Mouse (Mus musculus) neural tube, embryonic 15.5 days (tissue): Measurements from ENCODE around the gene Trpm8. TPM values are rescaled to one million over a fixed set of nuclear protein-coding genes. Genes with fewer than 3 reads are reported as not detected.

ENCODE experiments used
- ATAC-seq: fragments of 200-750 bp; cut with Nextera tagmentation; 2 replicates; pipeline ENCODE4 v1.8.0; 2017; ENCODE audit warnings: mild to moderate bottlenecking, moderate TSS enrichment, moderate library complexity; ENCODE audit not compliant: low FRiP score
- H3K27ac ChIP-seq: fragments of 300-500 bp; sonication (generic); replicated peaks from 2 replicates; pipeline ENCODE4 v1.5.1; 2015; ENCODE audit warnings: mild to moderate bottlenecking, inconsistent platforms
- H3K27me3 ChIP-seq: fragments of 300-500 bp; sonication (generic); replicated peaks from 2 replicates; pipeline ENCODE4 v1.6.1; 2015; ENCODE audit warnings: inconsistent platforms
- H3K36me3 ChIP-seq: fragments of 300-500 bp; sonication (generic); 2 replicates; pipeline ENCODE4 v1.6.1; 2015; ENCODE audit warnings: inconsistent platforms
- H3K4me1 ChIP-seq: fragments of 300-500 bp; sonication (generic); 2 replicates; pipeline ENCODE4 v1.6.1; 2015; ENCODE audit warnings: inconsistent platforms
- H3K4me2 ChIP-seq: fragments of 300-500 bp; sonication (generic); 2 replicates; pipeline ENCODE4 v1.6.1; 2015; ENCODE audit warnings: inconsistent platforms, mild to moderate bottlenecking, moderate library complexity
- H3K4me3 ChIP-seq: fragments of 300-500 bp; sonication (generic); replicated peaks from 2 replicates; pipeline ENCODE4 v1.5.1; 2015; ENCODE audit warnings: mild to moderate bottlenecking, inconsistent platforms
- H3K9ac ChIP-seq: fragments of 300-500 bp; sonication (generic); replicated peaks from 2 replicates; pipeline ENCODE4 v1.6.1; 2015; ENCODE audit warnings: mild to moderate bottlenecking, inconsistent platforms
- H3K9me3 ChIP-seq: fragments of 300-500 bp; sonication (generic); replicated peaks from 2 replicates; pipeline ENCODE4 v1.6.1; 2016; ENCODE audit warnings: inconsistent platforms
- WGBS: fragments of 180-500 bp; shearing (Covaris S2); methylation state at CpG from one replicate; pipeline ENCODE4 v1.1.7; 2015; ENCODE audit warnings: mixed read lengths; 5-methylcytosine and 5-hydroxymethylcytosine counted together
- polyA plus RNA-seq: library from polyadenylated mRNA; unstranded; fragments of >200 nt; fragmentation: Nextera tagmentation; extraction: Ambion mirVana; gene quantifications from 2 replicates; pipeline ENCODE4 v1.2.1, GENCODE M21; 2015

Gene Trpm8
- polyA plus RNA-seq, 1 experiment from 2014 or later: 0.14 TPM

GRCm38 (mm10) chr1:88280006-88280690, 2.7 kb downstream of the Trpm8 start:
- H3K27me3 ChIP-seq: 0 out of 2 replicates have a peak, but pooled peaks cover 4% of the 10 kb centered on the region
- WGBS: 75% methylated on average over 15 of the region's 15 CpGs
- H3K27ac ChIP-seq: no peak overlapping the region
- H3K4me2 ChIP-seq: no peak overlapping the region
- H3K4me3 ChIP-seq: no peak overlapping the region
- no peak for ATAC-seq
- peaks cover 32% of the 10 kb centered on the region for H3K9me3 ChIP-seq
- H3K36me3 ChIP-seq: no peaks in the 10 kb centered on the region
- H3K4me1 ChIP-seq: peaks cover 26% of the 10 kb centered on the region
- H3K9ac ChIP-seq: no peak overlapping the region

- no peak overlapping the region for H3K4me2 ChIP-seq
- no peak for ATAC-seq
- no peak overlapping the region for H3K4me3 ChIP-seq
- 0 out of 2 replicates have a peak, but pooled peaks cover 4% of the 10 kb centered on the region for H3K27me3 ChIP-seq
- peaks cover 7% of the 10 kb centered on the region for H3K4me1 ChIP-seq
- H3K9me3 ChIP-seq: peaks cover 45% of the 10 kb centered on the region
- no peaks in the 10 kb centered on the region for H3K36me3 ChIP-seq
- no peak overlapping the region for H3K27ac ChIP-seq
- 60% methylated on average over 3 of the region's 3 CpGs for WGBS
- no peak overlapping the region for H3K9ac ChIP-seq
Observed at GRCm38 (mm10) chr1:88282301-88282700, 4.8 kb downstream of the Trpm8 start.

- no peaks in the 10 kb centered on the region for H3K4me1 ChIP-seq
- H3K9me3 ChIP-seq: peaks cover 53% of the 10 kb centered on the region
- no peak overlapping the region for H3K27ac ChIP-seq
- 80% methylated on average over 15 of the region's 15 CpGs for WGBS
- no peak for ATAC-seq
- 0 out of 2 replicates have a peak, but pooled peaks cover 4% of the 10 kb centered on the region for H3K27me3 ChIP-seq
- no peaks in the 10 kb centered on the region for H3K36me3 ChIP-seq
- H3K9ac ChIP-seq: no peak overlapping the region
- no peak overlapping the region for H3K4me2 ChIP-seq
- no peak overlapping the region for H3K4me3 ChIP-seq
Observed at GRCm38 (mm10) chr1:88283376-88284227, 6.1 kb downstream of the Trpm8 start.

- 61% methylated on average over 10 of the region's 10 CpGs for WGBS
- H3K27me3 ChIP-seq: 0 out of 2 replicates have a peak, but pooled peaks cover 2% of the 10 kb centered on the region
- H3K4me3 ChIP-seq: no peak overlapping the region
- no peak overlapping the region for H3K27ac ChIP-seq
- no peak overlapping the region for H3K4me2 ChIP-seq
- H3K9me3 ChIP-seq: peaks cover 55% of the 10 kb centered on the region
- no peaks in the 10 kb centered on the region for H3K4me1 ChIP-seq
- no peak overlapping the region for H3K9ac ChIP-seq
- ATAC-seq: no peak
- H3K36me3 ChIP-seq: no peaks in the 10 kb centered on the region
Observed at GRCm38 (mm10) chr1:88284228-88284945, 6.9 kb downstream of the Trpm8 start.

DNA sequence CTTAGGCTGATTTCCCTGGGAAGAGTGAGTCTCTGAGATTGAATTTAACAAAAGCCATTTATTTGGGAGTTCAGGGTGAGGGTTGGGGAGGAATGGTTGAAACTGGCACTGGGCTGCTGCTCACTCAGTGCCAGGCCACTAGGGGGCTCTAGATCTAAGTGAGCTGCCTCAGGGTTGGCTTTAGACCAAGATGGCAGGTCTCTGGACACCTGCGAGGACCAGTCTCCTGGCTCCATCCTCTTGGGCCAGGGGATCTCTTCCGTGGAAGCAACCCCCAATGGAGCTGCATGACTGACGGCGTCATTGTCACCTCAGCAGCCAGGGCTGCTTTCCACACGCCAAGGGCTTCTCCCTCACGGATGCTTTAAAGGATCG, 7.5 kb downstream of the Trpm8 start:
- Histone ChIP-seq H3K4me1 (no peaks in the 10 kb centered on the region), H3K9me3 (peaks cover 55% of the 10 kb centered on the region), H3K36me3 (no peaks in the 10 kb centered on the region), H3K4me3 (no peak overlapping the region), H3K27ac (no peak overlapping the region), H3K4me2 (no peak overlapping the region), H3K9ac (no peak overlapping the region), H3K27me3 (no peaks in the 10 kb centered on the region)
- ATAC-seq: no peak
- WGBS: 67% methylated on average over 7 of the region's 7 CpGs

DNA sequence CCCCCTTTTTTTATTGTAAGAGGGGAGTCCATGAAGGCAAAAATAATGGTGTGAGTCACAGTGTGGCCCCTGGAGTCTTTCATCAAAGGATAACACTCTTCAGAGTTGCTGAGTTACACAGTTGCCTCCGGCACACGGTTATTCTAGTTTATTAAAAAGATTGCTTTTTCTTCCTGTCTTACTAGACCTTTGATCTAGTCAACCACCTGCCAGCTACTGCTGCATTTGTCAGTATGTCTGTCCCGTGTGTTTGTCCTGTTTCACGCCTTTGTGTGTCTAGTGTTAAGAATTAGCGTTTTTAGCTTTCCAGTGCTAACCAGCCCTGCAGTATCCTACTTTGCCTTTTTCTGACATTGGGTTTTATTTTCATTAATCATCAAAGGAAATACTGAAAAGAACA, 8.2 kb downstream of the Trpm8 start:
- H3K9me3 ChIP-seq: peaks cover 62% of the 10 kb centered on the region
- no peak for ATAC-seq
- H3K9ac ChIP-seq: no peak overlapping the region
- H3K4me3 ChIP-seq: no peak overlapping the region
- no peak overlapping the region for H3K4me2 ChIP-seq
- no peaks in the 10 kb centered on the region for H3K27me3 ChIP-seq
- 71% methylated on average over 5 of the region's 5 CpGs for WGBS
- H3K27ac ChIP-seq: no peak overlapping the region
- H3K36me3 ChIP-seq: no peaks in the 10 kb centered on the region
- no peaks in the 10 kb centered on the region for H3K4me1 ChIP-seq

DNA sequence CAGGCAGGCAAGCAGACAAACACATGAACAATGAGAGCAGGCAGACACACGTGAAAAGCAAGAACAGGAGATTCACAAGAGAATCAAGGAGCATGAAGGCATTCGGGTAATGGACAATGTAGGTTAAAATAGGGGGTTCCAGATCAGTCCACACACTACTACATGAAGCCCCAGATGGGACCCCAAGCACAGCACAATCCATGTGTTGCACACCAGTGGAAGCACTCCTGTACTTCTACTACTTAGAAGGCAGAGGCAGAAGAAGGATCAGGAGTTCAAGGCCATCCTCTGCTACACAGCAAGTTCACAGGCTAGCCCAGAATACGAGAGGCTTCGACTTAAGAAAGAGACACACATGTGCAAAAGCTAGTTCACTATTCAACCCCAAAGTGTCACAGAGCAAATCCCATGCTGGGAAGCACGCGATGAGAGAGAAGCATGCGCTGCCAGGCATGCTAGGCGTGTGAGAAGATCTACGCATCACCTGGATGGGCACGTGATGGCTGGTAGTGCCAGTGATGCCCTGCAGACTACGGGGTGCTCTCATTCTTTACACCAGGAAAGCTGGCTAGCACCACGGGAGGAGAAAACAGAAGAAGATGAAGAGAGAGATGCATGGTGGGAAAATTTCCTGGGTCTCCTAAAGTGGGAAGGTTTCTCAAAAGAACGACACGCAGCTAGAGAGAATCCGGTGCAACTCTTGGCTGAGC, 8.8 kb downstream of the Trpm8 start:
- H3K4me3 ChIP-seq: no peak overlapping the region
- peaks cover 63% of the 10 kb centered on the region for H3K9me3 ChIP-seq
- H3K27me3 ChIP-seq: no peaks in the 10 kb centered on the region
- H3K4me2 ChIP-seq: no peak overlapping the region
- H3K9ac ChIP-seq: no peak overlapping the region
- H3K4me1 ChIP-seq: no peaks in the 10 kb centered on the region
- 83% methylated on average over 15 of the region's 15 CpGs for WGBS
- ATAC-seq: no peak
- H3K27ac ChIP-seq: no peak overlapping the region
- no peaks in the 10 kb centered on the region for H3K36me3 ChIP-seq

DNA sequence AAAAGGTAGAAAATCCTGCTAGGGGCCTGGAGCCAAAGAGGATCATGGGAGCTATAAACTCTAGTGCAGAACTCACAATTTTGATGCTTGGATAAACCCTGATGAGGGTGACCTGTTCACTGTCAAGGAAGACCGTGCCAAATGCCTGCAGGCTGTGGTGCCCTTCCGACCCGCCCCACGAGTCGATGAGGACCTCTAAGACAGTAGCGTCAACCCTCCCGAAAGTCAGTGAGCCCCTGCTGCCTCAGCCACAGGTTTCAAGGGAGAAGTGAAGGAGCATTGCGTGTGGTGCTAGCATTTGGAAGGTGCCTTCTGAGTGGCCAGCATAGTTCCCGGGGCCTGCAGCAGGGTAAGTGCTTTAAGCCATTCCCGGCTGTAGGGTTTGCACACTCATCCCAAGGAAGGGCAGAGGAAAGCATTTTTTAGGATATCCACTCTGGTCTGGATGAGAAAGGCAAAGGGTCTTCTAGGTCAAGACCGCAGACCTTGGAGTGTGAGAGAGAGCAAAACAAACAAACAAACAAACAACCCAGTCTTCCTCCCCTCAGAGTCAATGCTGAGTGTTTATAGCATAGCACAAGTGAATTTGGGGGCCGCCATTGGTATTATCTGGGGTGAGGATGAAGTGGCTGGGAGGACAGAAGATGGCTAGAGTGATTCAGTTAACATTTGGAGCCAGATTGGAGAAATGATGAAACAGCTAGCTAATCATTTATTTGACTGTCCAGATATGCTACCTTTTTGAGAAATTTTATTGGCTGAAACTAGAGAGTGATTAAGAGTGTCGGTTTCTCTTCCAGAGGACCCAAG, 9.6 kb downstream of the Trpm8 start:
- ATAC-seq: no peak
- 74% methylated on average over 13 of the region's 13 CpGs for WGBS

GRCm38 (mm10) chr1:88287697-88287980, 10.2 kb downstream of the Trpm8 start:
- no peak for ATAC-seq
- Histone ChIP-seq H3K9me3 (peaks cover 68% of the 10 kb centered on the region), H3K36me3 (no peaks in the 10 kb centered on the region), H3K27ac (no peak overlapping the region), H3K9ac (no peak overlapping the region), H3K4me1 (no peaks in the 10 kb centered on the region), H3K27me3 (no peaks in the 10 kb centered on the region), H3K4me2 (no peak overlapping the region), H3K4me3 (no peak overlapping the region)
- WGBS: 43% methylated on average over 5 of the region's 5 CpGs

More for the DNA sequence above, 9.6 kb downstream of the Trpm8 start:
- Histone ChIP-seq H3K4me2 (no peak overlapping the region), H3K9ac (no peak overlapping the region), H3K9me3 (peaks cover 66% of the 10 kb centered on the region), H3K27ac (no peak overlapping the region), H3K36me3 (no peaks in the 10 kb centered on the region), H3K27me3 (no peaks in the 10 kb centered on the region), H3K4me3 (no peak overlapping the region), H3K4me1 (no peaks in the 10 kb centered on the region)

DNA sequence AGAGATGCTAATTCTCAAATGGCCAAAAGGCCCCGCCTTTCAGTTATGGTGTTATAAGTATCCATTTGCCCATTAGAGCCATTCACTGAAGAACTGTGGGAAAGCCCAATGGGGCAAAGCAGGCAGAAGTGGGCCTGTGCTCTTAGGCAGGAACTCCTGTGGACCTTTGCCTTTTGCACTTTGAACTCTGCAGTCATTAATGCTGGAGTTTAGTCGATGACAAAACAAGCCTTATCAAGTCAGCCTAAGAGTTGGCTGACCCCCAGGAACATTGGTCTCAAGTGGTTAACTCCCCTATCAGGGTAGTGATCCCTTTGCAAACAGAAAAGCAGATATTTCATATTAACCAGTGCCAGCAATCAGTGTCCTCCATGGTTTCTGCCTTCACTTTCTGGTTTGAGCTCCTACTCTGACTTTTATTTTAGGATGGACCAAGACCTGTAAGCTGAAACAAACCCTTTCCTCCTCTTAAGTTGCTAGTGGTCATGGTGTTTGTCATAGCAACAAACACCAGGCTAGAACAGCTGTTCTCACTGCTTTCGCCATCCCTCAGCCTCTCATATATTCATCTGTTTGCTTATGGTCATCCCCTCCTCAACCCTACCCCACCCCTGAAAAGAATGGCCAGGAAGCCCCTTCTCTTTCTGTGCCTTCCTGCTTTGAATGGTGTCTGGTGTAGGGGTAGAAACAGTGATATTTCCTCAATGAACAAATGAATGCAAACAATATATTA, 10.8 kb downstream of the Trpm8 start:
- H3K9ac ChIP-seq: no peak overlapping the region
- H3K4me3 ChIP-seq: no peak overlapping the region
- H3K4me1 ChIP-seq: no peaks in the 10 kb centered on the region
- no peak for ATAC-seq
- peaks cover 62% of the 10 kb centered on the region for H3K9me3 ChIP-seq
- no peak overlapping the region for H3K27ac ChIP-seq
- no peaks in the 10 kb centered on the region for H3K27me3 ChIP-seq
- no peak overlapping the region for H3K4me2 ChIP-seq
- 44% methylated on average over 3 of the region's 3 CpGs for WGBS
- no peaks in the 10 kb centered on the region for H3K36me3 ChIP-seq
